Mouse (Mus musculus) left cerebral cortex, adult 6 months (tissue): ENCODE data around the gene Hk3. TPM values are rescaled to one million over a fixed set of nuclear protein-coding genes. Genes with fewer than 3 reads are reported as not detected.

Experiments used
- long read RNA-seq, 2 experiments: library from polyadenylated mRNA; unstranded; transcript quantifications; one replicate each; pipeline ENCODE4 v2.0.0; 2019 to 2020
- polyA plus RNA-seq: library from polyadenylated mRNA; unstranded; fragments of <200 nt; fragmentation: Nextera tagmentation; gene quantifications from 2 replicates; pipeline ENCODE4 v1.2.3, GENCODE M21; 2021

Hk3 gene
- 0.49 and 0.89 TPM in 2 replicates for polyA plus RNA-seq
- long read RNA-seq, experiment 1, transcript Hk3-201 (19 exons, 3,219 nt), result major isoform, 7 of 8 reads
- long read RNA-seq, experiment 1, partial matches to known transcripts, result 0 of 8 reads
- long read RNA-seq, experiment 1, other reads (novel, unspliced or antisense), result 1 of 8 reads
- long read RNA-seq, experiment 2, partial matches to known transcripts, result 1 of 2 reads
- long read RNA-seq, experiment 2, other reads (novel, unspliced or antisense), result 0 of 2 reads

DNA sequence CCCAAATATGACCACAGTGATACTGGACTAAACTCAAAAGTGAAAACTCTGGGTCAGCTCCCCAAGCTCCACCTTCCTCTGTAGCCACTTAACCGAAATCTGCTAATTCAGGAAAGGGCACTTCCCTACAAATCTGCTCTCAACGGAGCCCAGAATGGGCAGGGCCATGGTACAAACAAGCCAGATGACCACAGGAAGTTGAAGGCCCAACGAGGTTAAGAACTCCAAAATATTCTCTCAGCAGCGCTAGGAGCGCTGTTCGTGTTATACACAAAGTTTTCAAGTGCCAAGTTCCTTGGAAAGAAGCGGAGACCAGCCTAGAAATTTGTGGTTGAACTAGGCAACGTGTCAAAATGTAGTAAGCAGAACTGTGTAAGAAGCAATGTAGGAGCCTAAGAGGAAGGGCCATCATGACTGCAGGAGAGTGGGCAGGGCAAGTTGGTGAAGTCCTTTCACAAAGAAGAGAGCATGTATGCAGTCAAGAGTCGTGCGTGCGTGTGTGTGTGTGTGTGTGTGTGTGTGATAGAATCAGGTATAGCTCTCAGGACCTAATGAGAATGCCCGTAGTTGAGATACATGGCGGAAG is at the start of gene Hk3:
Gene Hk3, minus strand, starts transcription at position 192 of the 586 bp plus-strand sequence.

Other genes with a start within 250 kb of the Hk3 start
- gene Eif4e1b, start 237.4 kb downstream of the Hk3 start, polyA plus RNA-seq, result not detected in 2 replicates
- gene Tspan17, start 232.0 kb downstream of the Hk3 start, polyA plus RNA-seq, result 148 and 156 TPM in 2 replicates
- 13.2 and 72.6 TPM in 2 replicates for gene Unc5a, start 72.0 kb downstream of the Hk3 start, polyA plus RNA-seq
- 8.5 and 9.3 TPM in 2 replicates for gene Uimc1, start 78.9 kb upstream of the Hk3 start, polyA plus RNA-seq
- gene Zfp346, start 83.9 kb upstream of the Hk3 start, polyA plus RNA-seq, result 7.2 and 11.0 TPM in 2 replicates
- not detected in 2 replicates for gene Gm17617, start 112.2 kb upstream of the Hk3 start, polyA plus RNA-seq
- 0.04 and 0.18 TPM in 2 replicates for gene Fgfr4, start 131.3 kb upstream of the Hk3 start, polyA plus RNA-seq
- gene Nsd1, start 188.4 kb upstream of the Hk3 start, polyA plus RNA-seq, result 18.4 and 28.5 TPM in 2 replicates